Mouse (Mus musculus): ENCODE data around the gene Cntn5. TPM values are rescaled to one million over a fixed set of nuclear protein-coding genes. Genes with fewer than 3 reads are reported as not detected.
A peak's percentile ranks its signal among the peaks of the same experiment; 100 is the strongest.

Cntn5 gene
- polyA plus RNA-seq, 1 experiment: not detected

GRCm38 (mm10) chr9:10230973-10231372, 673.6 kb downstream of the Cntn5 start:
- no peak overlapping the region for H3K4me3 ChIP-seq
- no peaks in the 10 kb centered on the region for H3K79me2 ChIP-seq (ENCODE audit: control insufficient read depth, insufficient read depth)
- no peaks in the 10 kb centered on the region for H3K36me3 ChIP-seq (ENCODE audit: control insufficient read depth, insufficient read depth)
- no peaks in the 10 kb centered on the region for H3K27me3 ChIP-seq (ENCODE audit: control insufficient read depth, insufficient read depth, insufficient read length)
- TF ChIP-seq TCF3 (IDR thresholded peaks at IDR 0.05; ENCODE audit: insufficient read length, low read depth) (no peak), REST (IDR thresholded peaks at IDR 0.05; ENCODE audit: insufficient read depth, insufficient read length) (no peak), POLR2A (IDR thresholded peaks at IDR 0.05; ENCODE audit: insufficient read length, low read depth) (no peak), USF1 (IDR thresholded peaks at IDR 0.05; ENCODE audit: low read depth) (no peak), SRF (IDR thresholded peaks at IDR 0.05; ENCODE audit: control insufficient read depth, insufficient read length, low read depth) (no peak), MYOG (IDR thresholded peaks at IDR 0.05; ENCODE audit: control insufficient read depth in 1 of 3, insufficient read depth in 1 of 3, insufficient read length in 2 of 3, low read depth in 2 of 3) (no peak), MYOD1 (IDR thresholded peaks at IDR 0.05; ENCODE audit: control insufficient read depth in 1 of 3, insufficient read length in 2 of 3, low read depth in 2 of 3) (no peak), POLR2AphosphoS2 (IDR thresholded peaks at IDR 0.05; ENCODE audit: insufficient read length, low read depth) (no peak), MAX (IDR thresholded peaks at IDR 0.05; ENCODE audit: low read depth) (no peak), TCF12 (IDR thresholded peaks at IDR 0.05; ENCODE audit: insufficient read depth, poor library complexity, severe bottlenecking) (no peak), E2F4 (IDR thresholded peaks at IDR 0.05; ENCODE audit: insufficient read depth) (no peak), CEBPB (IDR thresholded peaks at IDR 0.05; ENCODE audit: insufficient read depth, poor library complexity, severe bottlenecking) (no peak)
- no peak overlapping the region for H3K4me2 ChIP-seq (ENCODE audit: low read depth)
- no peak overlapping the region for H3ac ChIP-seq (ENCODE audit: control insufficient read depth, insufficient read length)

GRCm38 (mm10) chr9:10229716-10230115, 674.9 kb downstream of the Cntn5 start:
- no peak overlapping the region for H3ac ChIP-seq (ENCODE audit: control insufficient read depth, insufficient read length)
- no peak overlapping the region for H3K4me2 ChIP-seq (ENCODE audit: low read depth)
- no peaks in the 10 kb centered on the region for H3K27me3 ChIP-seq (ENCODE audit: control insufficient read depth, insufficient read depth, insufficient read length)
- no peaks in the 10 kb centered on the region for H3K79me2 ChIP-seq (ENCODE audit: control insufficient read depth, insufficient read depth)
- no peaks in the 10 kb centered on the region for H3K36me3 ChIP-seq (ENCODE audit: control insufficient read depth, insufficient read depth)
- no peak overlapping the region for H3K4me3 ChIP-seq
- TF ChIP-seq USF1 (IDR thresholded peaks at IDR 0.05; ENCODE audit: low read depth): no peak
- TF ChIP-seq CEBPB (IDR thresholded peaks at IDR 0.05; ENCODE audit: insufficient read depth, poor library complexity, severe bottlenecking): no peak
- no peak for TF ChIP-seq TCF3 (IDR thresholded peaks at IDR 0.05; ENCODE audit: insufficient read length, low read depth)
- no peak for TF ChIP-seq E2F4 (IDR thresholded peaks at IDR 0.05; ENCODE audit: insufficient read depth)
- no peak for TF ChIP-seq MYOG (IDR thresholded peaks at IDR 0.05; ENCODE audit: control insufficient read depth in 1 of 3, insufficient read depth in 1 of 3, insufficient read length in 2 of 3, low read depth in 2 of 3)
- no peak for TF ChIP-seq TCF12 (IDR thresholded peaks at IDR 0.05; ENCODE audit: insufficient read depth, poor library complexity, severe bottlenecking)
- no peak for TF ChIP-seq SRF (IDR thresholded peaks at IDR 0.05; ENCODE audit: control insufficient read depth, insufficient read length, low read depth)
- no peak for TF ChIP-seq MAX (IDR thresholded peaks at IDR 0.05; ENCODE audit: low read depth)
- no peak for TF ChIP-seq POLR2AphosphoS2 (IDR thresholded peaks at IDR 0.05; ENCODE audit: insufficient read length, low read depth)
- TF ChIP-seq REST (IDR thresholded peaks at IDR 0.05; ENCODE audit: insufficient read depth, insufficient read length): no peak
- no peak for TF ChIP-seq POLR2A (IDR thresholded peaks at IDR 0.05; ENCODE audit: insufficient read length, low read depth)
- TF ChIP-seq MYOD1 (IDR thresholded peaks at IDR 0.05; ENCODE audit: control insufficient read depth in 1 of 3, insufficient read length in 2 of 3, low read depth in 2 of 3): no peak

GRCm38 (mm10) chr9:10226013-10226412, 678.6 kb downstream of the Cntn5 start:
- Histone ChIP-seq H3K4me3 (no peak overlapping the region), H3K4me2 (ENCODE audit: low read depth) (no peak overlapping the region), H3K27me3 (ENCODE audit: control insufficient read depth, insufficient read depth, insufficient read length) (no peaks in the 10 kb centered on the region), H3K36me3 (ENCODE audit: control insufficient read depth, insufficient read depth) (no peaks in the 10 kb centered on the region), H3K79me2 (ENCODE audit: control insufficient read depth, insufficient read depth) (no peaks in the 10 kb centered on the region), H3ac (ENCODE audit: control insufficient read depth, insufficient read length) (no peak overlapping the region)
- TF ChIP-seq SRF (IDR thresholded peaks at IDR 0.05; ENCODE audit: control insufficient read depth, insufficient read length, low read depth) (no peak), MYOG (IDR thresholded peaks at IDR 0.05; ENCODE audit: control insufficient read depth in 1 of 3, insufficient read depth in 1 of 3, insufficient read length in 2 of 3, low read depth in 2 of 3) (peak in 1 of 3 experiments; percentile 14), POLR2A (IDR thresholded peaks at IDR 0.05; ENCODE audit: insufficient read length, low read depth) (no peak), MYOD1 (IDR thresholded peaks at IDR 0.05; ENCODE audit: control insufficient read depth in 1 of 3, insufficient read length in 2 of 3, low read depth in 2 of 3) (peak in 1 of 3 experiments; percentile 37)

GRCm38 (mm10) chr9:10186063-10186462, 718.5 kb downstream of the Cntn5 start:
- Histone ChIP-seq H3K36me3 (ENCODE audit: control insufficient read depth, insufficient read depth) (no peaks in the 10 kb centered on the region), H3ac (ENCODE audit: control insufficient read depth, insufficient read length) (no peak overlapping the region), H3K4me2 (ENCODE audit: low read depth) (no peak overlapping the region), H3K79me2 (ENCODE audit: control insufficient read depth, insufficient read depth) (no peaks in the 10 kb centered on the region), H3K27me3 (ENCODE audit: control insufficient read depth, insufficient read depth, insufficient read length) (no peaks in the 10 kb centered on the region), H3K4me3 (no peak overlapping the region)
- no peak for TF ChIP-seq SRF (IDR thresholded peaks at IDR 0.05; ENCODE audit: control insufficient read depth, insufficient read length, low read depth)
- no peak for TF ChIP-seq TCF12 (IDR thresholded peaks at IDR 0.05; ENCODE audit: insufficient read depth, poor library complexity, severe bottlenecking)
- TF ChIP-seq MAX (IDR thresholded peaks at IDR 0.05; ENCODE audit: low read depth): no peak
- no peak for TF ChIP-seq MYOG (IDR thresholded peaks at IDR 0.05; ENCODE audit: control insufficient read depth in 1 of 3, insufficient read depth in 1 of 3, insufficient read length in 2 of 3, low read depth in 2 of 3)
- TF ChIP-seq E2F4 (IDR thresholded peaks at IDR 0.05; ENCODE audit: insufficient read depth): no peak
- no peak for TF ChIP-seq POLR2AphosphoS2 (IDR thresholded peaks at IDR 0.05; ENCODE audit: insufficient read length, low read depth)
- TF ChIP-seq CEBPB (IDR thresholded peaks at IDR 0.05; ENCODE audit: insufficient read depth, poor library complexity, severe bottlenecking): no peak
- no peak for TF ChIP-seq REST (IDR thresholded peaks at IDR 0.05; ENCODE audit: insufficient read depth, insufficient read length)
- TF ChIP-seq TCF3 (IDR thresholded peaks at IDR 0.05; ENCODE audit: insufficient read length, low read depth): no peak

GRCm38 (mm10) chr9:10170526-10170925, 734.0 kb downstream of the Cntn5 start:
- TF ChIP-seq POLR2A (IDR thresholded peaks at IDR 0.05; ENCODE audit: insufficient read length, low read depth) (no peak), MYOD1 (IDR thresholded peaks at IDR 0.05; ENCODE audit: control insufficient read depth in 1 of 3, insufficient read length in 2 of 3, low read depth in 2 of 3) (no peak), REST (IDR thresholded peaks at IDR 0.05; ENCODE audit: insufficient read depth, insufficient read length) (no peak)
- H3K4me2 ChIP-seq (ENCODE audit: low read depth): no peak overlapping the region
- H3K27me3 ChIP-seq (ENCODE audit: control insufficient read depth, insufficient read depth, insufficient read length): no peaks in the 10 kb centered on the region
- H3K79me2 ChIP-seq (ENCODE audit: control insufficient read depth, insufficient read depth): no peaks in the 10 kb centered on the region
- no peak overlapping the region for H3ac ChIP-seq (ENCODE audit: control insufficient read depth, insufficient read length)
- H3K4me3 ChIP-seq: no peak overlapping the region
- H3K36me3 ChIP-seq (ENCODE audit: control insufficient read depth, insufficient read depth): no peaks in the 10 kb centered on the region

All from myocyte (in vitro differentiated cells).